Comparison of ENCODE assay signal across 28 mouse cellular contexts in the genomic region with DNA sequence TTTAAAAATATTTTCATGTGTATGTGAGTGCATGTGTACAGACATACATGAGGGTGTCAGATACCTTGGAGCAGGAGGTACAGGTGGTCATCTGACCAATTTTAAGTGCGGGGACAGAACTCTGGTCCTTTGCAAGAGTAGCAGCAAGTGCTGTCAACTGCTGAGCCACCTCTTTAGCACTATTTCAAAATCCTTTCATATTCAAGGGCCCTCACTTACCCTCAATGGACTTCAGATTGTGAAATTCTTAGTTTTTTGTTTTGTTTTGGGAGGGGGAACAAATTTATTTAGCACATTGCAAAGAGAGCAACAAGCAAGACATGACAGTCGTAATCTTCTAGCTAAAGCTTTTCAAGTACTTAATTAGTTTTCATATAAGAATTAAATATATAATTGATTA.
"Had no signal": no experiment of that assay in that cellular context is flagged by ENCODE, and none has a peak within 500 bp of the region (broad histone marks: within the 10 kb centered on the region; RNA-seq: fewer than 3 reads in every experiment).

No protein-coding gene starts in this region.

- H3K4me1 ChIP-seq: limb, embryonic 10.5 days; limb, embryonic 12.5 days; limb, embryonic 13.5 days; liver, embryonic 15.5 days; lung, embryonic 15.5 days; midbrain, embryonic 10.5 days; midbrain, embryonic 12.5 days; neural tube, embryonic 12.5 days had no signal

- H3K4me3 ChIP-seq: left cerebral cortex, adult 2 months; limb, embryonic 10.5 days; limb, embryonic 12.5 days; limb, embryonic 13.5 days; limb, embryonic 15.5 days; liver, embryonic 12.5 days; liver, embryonic 13.5 days; liver, embryonic 15.5 days; lung, embryonic 15.5 days; megakaryocyte, embryonic 14.5 days; midbrain, embryonic 10.5 days; midbrain, embryonic 12.5 days; midbrain, embryonic 13.5 days; midbrain, embryonic 15.5 days; myocyte; neural tube, embryonic 12.5 days had no signal

- DNase-seq: layer of hippocampus, postnatal 36 days; left cerebral cortex, postnatal 4 days; liver; liver, embryonic 13.5 days; liver, postnatal 0 days; lung, embryonic 14.5 days; lung, postnatal 14 days; midbrain, embryonic 14.5 days had no signal

- ATAC-seq: liver, embryonic 12.5 days; liver, postnatal 0 days; midbrain, embryonic 13.5 days; midbrain, embryonic 15.5 days; midbrain, embryonic 16.5 days had no signal

- H3K4me2 ChIP-seq: limb, embryonic 12.5 days; limb, embryonic 13.5 days; limb, embryonic 15.5 days; liver, embryonic 11.5 days; liver, embryonic 12.5 days; liver, embryonic 13.5 days; liver, embryonic 15.5 days; lung, embryonic 14.5 days; lung, embryonic 15.5 days; midbrain, embryonic 11.5 days; midbrain, embryonic 12.5 days; midbrain, embryonic 13.5 days; midbrain, embryonic 15.5 days; neural tube, embryonic 12.5 days had no signal

- H3K27me3 ChIP-seq: limb, embryonic 12.5 days; limb, embryonic 13.5 days; limb, embryonic 15.5 days; liver, embryonic 12.5 days; liver, embryonic 13.5 days; liver, embryonic 15.5 days; lung, embryonic 15.5 days; megakaryocyte, embryonic 14.5 days; midbrain, embryonic 12.5 days; midbrain, embryonic 13.5 days; midbrain, embryonic 15.5 days; neural tube, embryonic 12.5 days had no signal

- H3K9me3 ChIP-seq: limb, embryonic 10.5 days; limb, embryonic 12.5 days; limb, embryonic 13.5 days; limb, embryonic 15.5 days; liver, embryonic 12.5 days; liver, embryonic 13.5 days; liver, embryonic 15.5 days; lung, embryonic 15.5 days; megakaryocyte, embryonic 14.5 days; midbrain, embryonic 10.5 days; midbrain, embryonic 12.5 days; midbrain, embryonic 13.5 days; midbrain, embryonic 15.5 days; neural tube, embryonic 12.5 days had no signal

- H3K27ac ChIP-seq: left cerebral cortex, adult 2 months; limb, embryonic 10.5 days; limb, embryonic 12.5 days; limb, embryonic 13.5 days; limb, embryonic 15.5 days; liver, embryonic 12.5 days; liver, embryonic 13.5 days; liver, embryonic 14.5 days; liver, embryonic 15.5 days; lung, embryonic 15.5 days; macrophage; midbrain, embryonic 10.5 days; midbrain, embryonic 12.5 days; midbrain, embryonic 13.5 days; midbrain, embryonic 15.5 days; neural tube, embryonic 12.5 days had no signal

- H3K36me3 ChIP-seq: limb, embryonic 10.5 days; limb, embryonic 12.5 days; limb, embryonic 13.5 days; limb, embryonic 15.5 days; liver, embryonic 12.5 days; liver, embryonic 13.5 days; liver, embryonic 15.5 days; lung, embryonic 15.5 days; midbrain, embryonic 10.5 days; midbrain, embryonic 12.5 days; midbrain, embryonic 13.5 days; midbrain, embryonic 15.5 days; neural tube, embryonic 12.5 days had no signal

- H3K9ac ChIP-seq: limb, embryonic 12.5 days; limb, embryonic 13.5 days; limb, embryonic 15.5 days; liver, embryonic 12.5 days; liver, embryonic 13.5 days; liver, embryonic 14.5 days; liver, embryonic 15.5 days; liver, postnatal 0 days; lung, embryonic 14.5 days; lung, embryonic 15.5 days; midbrain, embryonic 12.5 days; midbrain, embryonic 13.5 days; midbrain, embryonic 15.5 days; neural tube, embryonic 12.5 days had no signal
